Mouse (Mus musculus) thymus, postnatal 36 days (tissue): ENCODE measurements around the gene Cenpm.
A peak's percentile ranks its signal among the peaks of the same experiment; 100 is the strongest.

ENCODE experiments used
- DNase-seq, 2 experiments: peaks; one replicate each; pipeline ENCODE4 v3.0.0; 2022; ENCODE audit warnings: mixed read lengths in 2 of 2

Cenpm gene

GRCm38 (mm10) chr15:82236565-82236964 is 8.0 kb downstream of the Cenpm start:
- DNase-seq: peak; percentile 79 to 86

GRCm38 (mm10) chr15:82235661-82236060 is 8.9 kb downstream of the Cenpm start:
- no peak for DNase-seq

- DNase-seq: no peak
Observed at GRCm38 (mm10) chr15:82232651-82233050, 11.9 kb downstream of the Cenpm start.

GRCm38 (mm10) chr15:82231591-82232378 is 12.8 kb downstream of the Cenpm start:
- no peak for DNase-seq

GRCm38 (mm10) chr15:82231100-82231499 is 13.4 kb downstream of the Cenpm start:
- no peak for DNase-seq

GRCm38 (mm10) chr15:82230098-82230611 is 14.4 kb downstream of the Cenpm start:
- DNase-seq: no peak

- no peak for DNase-seq
Observed at GRCm38 (mm10) chr15:82229542-82230045, 15.0 kb downstream of the Cenpm start.

- no peak for DNase-seq
Observed at GRCm38 (mm10) chr15:82225769-82226168, 18.8 kb downstream of the Cenpm start.

GRCm38 (mm10) chr15:82224602-82225215 is 19.8 kb downstream of the Cenpm start:
- no peak for DNase-seq

GRCm38 (mm10) chr15:82223657-82224601 is 20.6 kb downstream of the Cenpm start, which contains the start of gene Tnfrsf13c:
Gene Tnfrsf13c (minus strand): TSS chr15:82224369.
- peak; percentile 60 to 65 for DNase-seq

GRCm38 (mm10) chr15:82223251-82223650 is 21.3 kb downstream of the Cenpm start:
- DNase-seq: no peak

GRCm38 (mm10) chr15:82221104-82221860 is 23.3 kb downstream of the Cenpm start:
- DNase-seq: no peak

- no peak for DNase-seq
Observed at GRCm38 (mm10) chr15:82220003-82220675, 24.4 kb downstream of the Cenpm start.

- no peak for DNase-seq
Observed at GRCm38 (mm10) chr15:82218778-82219666, 25.5 kb downstream of the Cenpm start.

GRCm38 (mm10) chr15:82217980-82218379 is 26.6 kb downstream of the Cenpm start:
- DNase-seq: no peak

- no peak for DNase-seq
Observed at GRCm38 (mm10) chr15:82217039-82217438, 27.5 kb downstream of the Cenpm start.

- DNase-seq: no peak
Observed at GRCm38 (mm10) chr15:82216142-82216827, 28.3 kb downstream of the Cenpm start.

GRCm38 (mm10) chr15:82215332-82216046 is 29.1 kb downstream of the Cenpm start:
- no peak for DNase-seq

- no peak for DNase-seq
Observed at GRCm38 (mm10) chr15:82213222-82213621, 31.3 kb downstream of the Cenpm start.
